Mouse (Mus musculus) ES-E14 (cell line): ENCODE measurements around the gene 2610002M06Rik. TPM values are rescaled to one million over a fixed set of nuclear protein-coding genes. Genes with fewer than 3 reads are reported as not detected.

Experiments
- DNase-seq: peaks from one replicate; pipeline ENCODE4 v3.0.0-alpha.2; 2013; ENCODE audit warnings: low read depth, low spot score
- H3K27ac ChIP-seq: 2 replicates; pipeline ENCODE4 v1.5.1; 2012; ENCODE audit warnings: low read depth, mild to moderate bottlenecking, low read length, moderate library complexity, mixed read lengths; ENCODE audit not compliant: poor library complexity, insufficient read depth, severe bottlenecking
- H3K36me3 ChIP-seq: 2 replicates; pipeline ENCODE4 v1.6.1; 2012; ENCODE audit warnings: mild to moderate bottlenecking, low read length, moderate library complexity, mixed read lengths; ENCODE audit not compliant: control insufficient read depth, poor library complexity, insufficient read depth, severe bottlenecking
- H3K4me1 ChIP-seq, 2 experiments: fragments of 150-350 bp in 1 of 2; sonication (generic) in 1 of 2; 2 replicates each; pipeline ENCODE4 v1.6.1; 2012; ENCODE audit warnings: low read length in 2 of 2, mild to moderate bottlenecking in 1 of 2, mixed read lengths in 1 of 2; ENCODE audit not compliant: control insufficient read depth in 2 of 2, insufficient read depth in 2 of 2, poor library complexity in 1 of 2
- H3K4me3 ChIP-seq, 2 experiments: fragments of 150-350 bp in 1 of 2; sonication (generic) in 1 of 2; 2 replicates each; pipeline ENCODE4 v1.5.1; 2012; ENCODE audit warnings: low read length in 2 of 2, low read depth in 1 of 2, mild to moderate bottlenecking in 1 of 2, mixed read lengths in 1 of 2; ENCODE audit not compliant: insufficient read depth in 1 of 2, poor library complexity in 1 of 2, severe bottlenecking in 1 of 2
- H3K9ac ChIP-seq: 2 replicates; pipeline ENCODE4 v1.6.1; 2012; ENCODE audit warnings: low read depth, mild to moderate bottlenecking, low read length, mixed read lengths; ENCODE audit not compliant: poor library complexity, insufficient read depth, severe bottlenecking
- H3K9me3 ChIP-seq: fragments of 150-350 bp; sonication (generic); 2 replicates; pipeline ENCODE4 v1.6.1; 2012; ENCODE audit warnings: low read depth, mild to moderate bottlenecking, low read length; ENCODE audit not compliant: control insufficient read depth, insufficient read depth
- CHD2 ChIP-seq: IDR thresholded peaks from 2 replicates; pipeline ENCODE4 v1.6.1; 2014; ENCODE audit warnings: mild to moderate bottlenecking, low read depth, low read length, inconsistent platforms
- HCFC1 ChIP-seq: IDR thresholded peaks from 2 replicates; pipeline ENCODE4 v1.6.1; 2012; ENCODE audit warnings: low read length, inconsistent platforms, borderline replicate concordance; ENCODE audit not compliant: insufficient read depth
- MAFK ChIP-seq: IDR thresholded peaks from 2 replicates; pipeline ENCODE4 v1.6.1; 2014; ENCODE audit warnings: mild to moderate bottlenecking, low read depth, low read length, inconsistent platforms; ENCODE audit not compliant: insufficient read depth
- ZC3H11A ChIP-seq: IDR thresholded peaks from 2 replicates; pipeline ENCODE4 v1.6.1; 2012; ENCODE audit warnings: low read depth, mild to moderate bottlenecking, inconsistent platforms, low read length, borderline replicate concordance
- ZNF384 ChIP-seq: IDR thresholded peaks from 2 replicates; pipeline ENCODE4 v1.6.1; 2012; ENCODE audit warnings: low read depth, low read length, inconsistent platforms
- in situ Hi-C, 2 experiments: fragments of 600-800 bp; cut with MboI; formaldehyde crosslinking; loops; one replicate each; pipeline ENCODE4 v1.15.1; 2025; ENCODE audit warnings: low sequenced_read_pairs in 2 of 2, inconsistent platforms in 1 of 2; ENCODE audit not compliant: unreplicated experiment in 2 of 2
- total RNA-seq: library from RNA; depleted of rRNA; stranded (reverse); fragments of 300-350 nt; gene quantifications from 2 replicates; pipeline ENCODE4 v1.2.3, GENCODE M21; 2012; rRNA removed

2610002M06Rik gene
- total RNA-seq, 1 experiment: 2.8 TPM

DNA sequence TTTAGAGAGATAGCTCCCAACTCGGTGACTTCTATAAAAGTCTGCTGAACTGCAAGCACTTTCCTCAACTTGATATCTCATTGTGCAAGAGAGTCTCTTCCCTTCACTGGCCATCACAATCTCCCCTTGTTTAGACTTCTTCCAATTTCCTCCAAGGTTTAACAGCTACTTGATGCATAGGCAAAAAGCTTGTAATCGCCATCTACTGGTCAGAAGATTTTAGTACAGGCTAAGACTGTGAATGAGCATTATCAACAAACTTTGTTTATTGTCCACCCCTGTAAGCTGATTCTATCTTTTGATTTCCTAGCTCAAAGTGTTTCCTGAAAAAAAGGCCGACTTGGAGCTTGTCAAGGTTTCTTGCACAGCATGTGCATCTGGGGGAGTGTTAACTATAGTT lies 48.2 kb downstream of the 2610002M06Rik start:
- Histone ChIP-seq H3K4me3 (no peak overlapping the region), H3K4me1 (no peaks in the 10 kb centered on the region), H3K9me3 (no peaks in the 10 kb centered on the region), H3K36me3 (no peaks in the 10 kb centered on the region), H3K27ac (no peak overlapping the region), H3K9ac (no peak overlapping the region)
- TF ChIP-seq ZNF384: no peak
- TF ChIP-seq HCFC1: no peak
- TF ChIP-seq CHD2: no peak
- no peak for TF ChIP-seq MAFK
- TF ChIP-seq ZC3H11A: no peak
- in situ Hi-C loops: no loop called here
- DNase-seq: no peak

Other genes starting within 250 kb of the 2610002M06Rik start
- 0.37 TPM in 1 of 2 replicates, not detected in the other for gene Tbx22, start 148.4 kb downstream of the 2610002M06Rik start, total RNA-seq
- 0.21 and 0.49 TPM in 2 replicates for gene Tent5d, start 23.7 kb downstream of the 2610002M06Rik start, total RNA-seq
- not detected in 2 replicates for gene Gm732, start 132.1 kb upstream of the 2610002M06Rik start, total RNA-seq